Mouse (Mus musculus): ENCODE measurements around the gene Rras. TPM values are rescaled to one million over a fixed set of nuclear protein-coding genes. Genes with fewer than 3 reads are reported as not detected.

Rras gene
- polyA plus RNA-seq, 1 experiment = 55.1 TPM

- no peaks in the 10 kb centered on the region for H3K27me3 ChIP-seq (ENCODE audit: control insufficient read depth, insufficient read depth, low read length)
- no peak overlapping the region for H3K27ac ChIP-seq (ENCODE audit: insufficient read depth, low read length)
- WGBS = 89% methylated on average over 10 of the region's 10 CpGs
- no peak overlapping the region for H3K4me3 ChIP-seq (ENCODE audit: extremely low read depth, insufficient read depth, insufficient read length)
- no peaks in the 10 kb centered on the region for H3K36me3 ChIP-seq (ENCODE audit: control insufficient read depth, insufficient read depth, low read length)
- DNase-seq (ENCODE audit: low read depth in 1 of 2, low spot score in 2 of 2) = no peak
- peaks cover 4% of the 10 kb centered on the region; the same call in 1 of the 2 replicates for H3K4me1 ChIP-seq (ENCODE audit: control insufficient read depth, insufficient read depth, insufficient read length)
- TF ChIP-seq POLR2A (IDR thresholded peaks at IDR 0.05; ENCODE audit: low read depth, low read length) (no peak), CTCF (IDR thresholded peaks at IDR 0.05; ENCODE audit: extremely low read depth, insufficient read depth, insufficient read length, insufficient replicate concordance) (no peak)
These were observed 41.1 kb downstream of the Rras start for GRCm38 (mm10) chr7:45058607-45059571.

GRCm38 (mm10) chr7:45060632-45061122 is 42.9 kb downstream of the Rras start:
- WGBS = 89% methylated on average over 6 of the region's 6 CpGs
- no peak overlapping the region for H3K4me3 ChIP-seq (ENCODE audit: extremely low read depth, insufficient read depth, insufficient read length)
- no peak for DNase-seq (ENCODE audit: low read depth in 1 of 2, low spot score in 2 of 2)
- no peak for TF ChIP-seq CTCF (IDR thresholded peaks at IDR 0.05; ENCODE audit: extremely low read depth, insufficient read depth, insufficient read length, insufficient replicate concordance)
- TF ChIP-seq POLR2A (IDR thresholded peaks at IDR 0.05; ENCODE audit: low read depth, low read length) = no peak
- no peaks in the 10 kb centered on the region for H3K27me3 ChIP-seq (ENCODE audit: control insufficient read depth, insufficient read depth, low read length)
- peaks cover 4% of the 10 kb centered on the region; the same call in 1 of the 2 replicates for H3K4me1 ChIP-seq (ENCODE audit: control insufficient read depth, insufficient read depth, insufficient read length)
- no peaks in the 10 kb centered on the region for H3K36me3 ChIP-seq (ENCODE audit: control insufficient read depth, insufficient read depth, low read length)
- H3K27ac ChIP-seq (ENCODE audit: insufficient read depth, low read length) = no peak overlapping the region

- DNase-seq (ENCODE audit: low read depth in 1 of 2, low spot score in 2 of 2) = no peak
- Histone ChIP-seq H3K27ac (ENCODE audit: insufficient read depth, low read length) (no peak overlapping the region), H3K4me3 (ENCODE audit: extremely low read depth, insufficient read depth, insufficient read length) (no peak overlapping the region), H3K27me3 (ENCODE audit: control insufficient read depth, insufficient read depth, low read length) (no peaks in the 10 kb centered on the region), H3K36me3 (ENCODE audit: control insufficient read depth, insufficient read depth, low read length) (no peaks in the 10 kb centered on the region), H3K4me1 (ENCODE audit: control insufficient read depth, insufficient read depth, insufficient read length) (peaks cover 4% of the 10 kb centered on the region; the same call in 1 of the 2 replicates)
- 49% methylated on average over 11 of the region's 11 CpGs for WGBS
- TF ChIP-seq POLR2A (IDR thresholded peaks at IDR 0.05; ENCODE audit: low read depth, low read length) (no peak), CTCF (IDR thresholded peaks at IDR 0.05; ENCODE audit: extremely low read depth, insufficient read depth, insufficient read length, insufficient replicate concordance) (no peak)
These were observed 43.8 kb downstream of the Rras start for GRCm38 (mm10) chr7:45061532-45062075.

GRCm38 (mm10) chr7:45062239-45062835 is 44.6 kb downstream of the Rras start, which contains the start of the genes Nosip and Prrg2:
Nosip (plus strand) TSS chr7:45062429.
Prrg2 (minus strand) TSS chr7:45062677.
- WGBS = under 1% methylated on average over 31 of the region's 31 CpGs
- TF ChIP-seq CTCF (IDR thresholded peaks at IDR 0.05; ENCODE audit: extremely low read depth, insufficient read depth, insufficient read length, insufficient replicate concordance) (no peak), POLR2A (IDR thresholded peaks at IDR 0.05; ENCODE audit: low read depth, low read length) (peak; percentile 25)
- peaks cover 4% of the 10 kb centered on the region; the same call in 1 of the 2 replicates for H3K4me1 ChIP-seq (ENCODE audit: control insufficient read depth, insufficient read depth, insufficient read length)

GRCm38 (mm10) chr7:45067190-45067999 is 49.6 kb downstream of the Rras start:
- Histone ChIP-seq H3K27me3 (ENCODE audit: control insufficient read depth, insufficient read depth, low read length) (no peaks in the 10 kb centered on the region), H3K27ac (ENCODE audit: insufficient read depth, low read length) (no peak overlapping the region), H3K36me3 (ENCODE audit: control insufficient read depth, insufficient read depth, low read length) (no peaks in the 10 kb centered on the region), H3K4me3 (ENCODE audit: extremely low read depth, insufficient read depth, insufficient read length) (no peak overlapping the region), H3K4me1 (ENCODE audit: control insufficient read depth, insufficient read depth, insufficient read length) (no peaks in the 10 kb centered on the region)
- 79% methylated on average over 4 of the region's 4 CpGs for WGBS
- no peak for DNase-seq (ENCODE audit: low read depth in 1 of 2, low spot score in 2 of 2)
- TF ChIP-seq POLR2A (IDR thresholded peaks at IDR 0.05; ENCODE audit: low read depth, low read length) = no peak
- TF ChIP-seq CTCF (IDR thresholded peaks at IDR 0.05; ENCODE audit: extremely low read depth, insufficient read depth, insufficient read length, insufficient replicate concordance) = no peak

More at GRCm38 (mm10) chr7:45062239-45062835, 44.6 kb downstream of the Rras start, which contains the start of the genes Nosip and Prrg2:
- Histone ChIP-seq H3K36me3 (ENCODE audit: control insufficient read depth, insufficient read depth, low read length) (no peaks in the 10 kb centered on the region), H3K4me3 (ENCODE audit: extremely low read depth, insufficient read depth, insufficient read length) (peak within 1 kb of the TSS; percentile 80), H3K27me3 (ENCODE audit: control insufficient read depth, insufficient read depth, low read length) (no peaks in the 10 kb centered on the region), H3K27ac (ENCODE audit: insufficient read depth, low read length) (peak within 1 kb of the TSS; percentile 94)
- peak; percentile 91 to 97 for DNase-seq (ENCODE audit: low read depth in 1 of 2, low spot score in 2 of 2)

- no peak for DNase-seq (ENCODE audit: low read depth in 1 of 2, low spot score in 2 of 2)
- H3K4me3 ChIP-seq (ENCODE audit: extremely low read depth, insufficient read depth, insufficient read length) = no peak overlapping the region
- H3K27ac ChIP-seq (ENCODE audit: insufficient read depth, low read length) = no peak overlapping the region
- 46% methylated on average over 5 of the region's 5 CpGs for WGBS
- no peaks in the 10 kb centered on the region for H3K4me1 ChIP-seq (ENCODE audit: control insufficient read depth, insufficient read depth, insufficient read length)
- TF ChIP-seq CTCF (IDR thresholded peaks at IDR 0.05; ENCODE audit: extremely low read depth, insufficient read depth, insufficient read length, insufficient replicate concordance) = peak; percentile 60; the same call in 1 of the 2 replicates
- no peak for TF ChIP-seq POLR2A (IDR thresholded peaks at IDR 0.05; ENCODE audit: low read depth, low read length)
- no peaks in the 10 kb centered on the region for H3K36me3 ChIP-seq (ENCODE audit: control insufficient read depth, insufficient read depth, low read length)
- no peaks in the 10 kb centered on the region for H3K27me3 ChIP-seq (ENCODE audit: control insufficient read depth, insufficient read depth, low read length)
These were observed 50.2 kb downstream of the Rras start for GRCm38 (mm10) chr7:45068000-45068318.
